Mouse (Mus musculus): ENCODE measurements around the gene Birc7. TPM values are rescaled to one million over a fixed set of nuclear protein-coding genes. Genes with fewer than 3 reads are reported as not detected.

Gene Birc7
- polyA plus RNA-seq, 1 experiment from 2014 or later: 0.51 TPM

DNA sequence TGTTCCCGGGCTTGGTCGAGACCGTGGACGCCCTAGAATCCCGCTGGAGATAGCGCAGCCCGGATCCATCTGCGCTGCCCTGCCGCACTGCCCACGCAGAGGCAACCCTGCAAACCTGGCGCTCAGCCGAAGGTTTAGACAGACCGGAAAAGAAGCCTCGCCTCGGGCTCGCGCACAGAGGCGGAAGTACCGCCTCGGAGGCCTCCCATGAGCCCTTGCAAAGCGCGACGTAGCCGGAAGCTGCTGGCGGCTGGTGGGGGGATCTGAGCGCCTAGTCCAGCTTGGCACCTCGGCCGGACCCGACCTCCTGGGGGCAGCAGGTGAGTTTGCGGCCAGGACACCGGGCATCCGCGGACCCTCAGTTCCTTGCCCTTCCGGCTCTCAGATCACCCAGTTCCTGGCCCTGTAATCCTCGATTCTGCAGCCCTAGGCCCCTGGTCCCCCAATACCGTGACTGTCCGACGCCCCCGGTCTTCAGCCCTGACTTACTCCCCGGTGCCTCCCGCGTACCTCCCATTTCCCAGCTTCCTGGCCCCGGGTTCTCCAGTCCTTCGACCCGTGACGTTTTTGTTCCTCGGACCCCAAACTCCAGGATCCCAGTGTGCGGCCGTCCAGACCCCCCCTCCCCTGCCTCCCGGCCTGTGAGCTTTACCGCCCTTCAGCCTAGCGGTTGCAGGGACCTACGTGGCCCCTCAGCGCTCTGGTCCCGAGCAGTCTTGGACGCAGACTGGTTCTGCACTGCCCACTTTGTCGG lies 38.4 kb downstream of the Birc7 start, which contains the start of gene Arfgap1:
Gene Arfgap1 (plus strand): TSS at position 216 of the 754 bp plus-strand sequence.
- Histone ChIP-seq H3K4me1 (ENCODE audit: insufficient read depth) (no peaks in the 10 kb centered on the region), H3K27ac (ENCODE audit: low read depth) (peak within 1 kb of the TSS; percentile 84), H3K9me3 (ENCODE audit: low read depth, low read length) (no peaks in the 10 kb centered on the region), H3K36me3 (ENCODE audit: insufficient read depth) (peaks cover 32% of the 10 kb centered on the region), H3K27me3 (ENCODE audit: insufficient read depth, low read length) (no peaks in the 10 kb centered on the region), H3K4me3 (ENCODE audit: low read depth, low read length) (peak within 1 kb of the TSS; percentile 95), H3K4me2 (peak within 1 kb of the TSS; percentile 75), H3K9ac (peak within 1 kb of the TSS; percentile 93)
- DNase-seq (peak; percentile 96), ATAC-seq (ENCODE audit: insufficient read depth) (peak; percentile 93)
- no peak for TF ChIP-seq CTCF (IDR thresholded peaks at IDR 0.05; ENCODE audit: low read depth)
- under 1% methylated on average over 57 of the region's 57 CpGs for WGBS

DNA sequence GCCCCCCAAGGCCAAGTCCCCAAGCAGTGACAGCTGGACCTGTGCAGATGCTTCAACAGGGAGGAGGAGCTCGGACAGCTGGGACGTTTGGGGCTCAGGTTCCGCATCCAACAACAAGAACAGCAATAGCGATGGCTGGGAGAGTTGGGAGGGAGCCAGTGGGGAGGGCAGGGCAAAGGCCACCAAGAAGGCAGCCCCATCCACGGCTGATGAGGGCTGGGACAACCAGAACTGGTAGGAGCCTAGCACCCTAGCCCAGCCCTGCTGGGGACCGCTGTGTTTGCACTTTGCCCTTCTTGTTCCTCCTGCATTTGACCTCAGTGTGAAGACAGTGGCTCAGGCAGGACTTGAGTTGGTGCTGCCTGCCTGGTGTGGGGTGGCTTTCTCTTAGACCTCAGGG lies 52.3 kb downstream of the Birc7 start:
- Histone ChIP-seq H3K36me3 (ENCODE audit: insufficient read depth) (peaks cover 67% of the 10 kb centered on the region), H3K9ac (no peak overlapping the region)
- TF ChIP-seq CTCF (IDR thresholded peaks at IDR 0.05; ENCODE audit: low read depth): no peak

More for the DNA sequence above, 52.3 kb downstream of the Birc7 start:
- no peaks in the 10 kb centered on the region for H3K4me1 ChIP-seq (ENCODE audit: insufficient read depth)
- no peaks in the 10 kb centered on the region for H3K9me3 ChIP-seq (ENCODE audit: low read depth, low read length)
- no peak overlapping the region for H3K27ac ChIP-seq (ENCODE audit: low read depth)
- WGBS: 61% methylated on average over 6 of the region's 6 CpGs
- no peak for ATAC-seq (ENCODE audit: insufficient read depth)
- H3K27me3 ChIP-seq (ENCODE audit: insufficient read depth, low read length): no peaks in the 10 kb centered on the region
- H3K4me2 ChIP-seq: no peak overlapping the region
- no peak overlapping the region for H3K4me3 ChIP-seq (ENCODE audit: low read depth, low read length)
- DNase-seq: no peak

Small RNAs within 50 kb of the gene (microRNA-seq; reads per million reads assigned to microRNA genes)
- gene Mir124a-3 (ENCODE audit: borderline number of aligned reads): not detected

Other genes with a start within 250 kb of the Birc7 start
- 34.1 and 36.0 TPM in 2 replicates for gene Dido1, start 219.0 kb upstream of the Birc7 start, polyA plus RNA-seq (2014; fragmentation: Nextera tagmentation; extraction: Ambion mirVana)
- gene Gid8, start 218.9 kb upstream of the Birc7 start, polyA plus RNA-seq (2014; fragmentation: Nextera tagmentation; extraction: Ambion mirVana): 58.6 and 59.1 TPM in 2 replicates
- gene Slc17a9, start 203.8 kb upstream of the Birc7 start, polyA plus RNA-seq (2014; fragmentation: Nextera tagmentation; extraction: Ambion mirVana): 0.80 and 0.88 TPM in 2 replicates
- gene Bhlhe23, start 152.1 kb upstream of the Birc7 start, polyA plus RNA-seq (2014; fragmentation: Nextera tagmentation; extraction: Ambion mirVana): not detected in 2 replicates
- 69.2 and 70.1 TPM in 2 replicates for gene Ythdf1, start 8.1 kb upstream of the Birc7 start, polyA plus RNA-seq (2014; fragmentation: Nextera tagmentation; extraction: Ambion mirVana)
- gene Nkain4, start 25.7 kb downstream of the Birc7 start, polyA plus RNA-seq (2014; fragmentation: Nextera tagmentation; extraction: Ambion mirVana): 123 and 138 TPM in 2 replicates
- gene Arfgap1, start 38.2 kb downstream of the Birc7 start, polyA plus RNA-seq (2014; fragmentation: Nextera tagmentation; extraction: Ambion mirVana): 78.2 and 79.1 TPM in 2 replicates
- gene Col20a1, start 57.5 kb downstream of the Birc7 start, polyA plus RNA-seq (2014; fragmentation: Nextera tagmentation; extraction: Ambion mirVana): 0.11 and 0.17 TPM in 2 replicates
- gene Chrna4, start 114.5 kb downstream of the Birc7 start, polyA plus RNA-seq (2014; fragmentation: Nextera tagmentation; extraction: Ambion mirVana): 0.55 and 1.3 TPM in 2 replicates
- gene Kcnq2, start 206.3 kb downstream of the Birc7 start, polyA plus RNA-seq (2014; fragmentation: Nextera tagmentation; extraction: Ambion mirVana): 0.05 TPM in 2 replicates
- 0.35 TPM in 1 of 2 replicates, not detected in the other for gene Eef1a2, start 228.0 kb downstream of the Birc7 start, polyA plus RNA-seq (2014; fragmentation: Nextera tagmentation; extraction: Ambion mirVana)

Data from lung, embryonic 14.5 days (tissue).